Mouse (Mus musculus): ENCODE results near the gene Zfp90.

DNA sequence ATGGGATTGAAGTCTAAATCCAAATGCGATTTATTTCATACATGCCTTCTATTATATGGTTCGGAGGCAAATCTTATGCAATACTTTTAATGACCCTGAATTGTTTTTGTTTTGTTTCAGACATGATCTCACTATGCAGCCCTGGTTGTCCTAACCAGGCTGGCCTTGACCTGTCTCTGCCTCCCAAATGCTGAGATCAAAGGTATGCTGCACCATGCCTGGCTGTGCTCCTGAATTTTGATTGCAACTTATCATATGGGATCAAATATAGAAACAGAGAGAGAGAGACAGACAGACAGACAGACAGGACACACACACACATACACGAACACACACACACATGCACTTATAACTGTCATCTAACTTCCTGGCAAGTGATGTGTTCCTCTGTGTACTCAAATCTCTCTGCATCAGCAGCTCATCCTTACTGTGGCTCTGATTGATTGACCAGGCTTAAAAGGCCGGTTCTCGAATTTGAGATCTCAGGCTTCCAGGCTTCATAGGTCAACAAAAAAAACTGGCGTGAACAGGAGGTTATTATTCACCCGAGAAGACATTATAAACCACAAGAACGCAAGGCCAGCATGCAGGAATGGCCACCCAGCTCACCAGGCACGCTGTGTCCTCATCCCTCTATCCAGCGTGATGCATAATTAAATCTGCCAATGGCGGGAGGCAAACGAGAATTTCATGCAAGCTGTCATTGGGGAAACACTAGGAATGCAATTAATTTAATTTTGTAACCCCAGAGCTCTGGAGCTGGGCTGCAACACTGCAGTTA is 37.8 kb downstream of the Zfp90 start:
- TF ChIP-seq POLR2A (IDR thresholded peaks at IDR 0.05; ENCODE audit: control insufficient read depth, extremely low read depth, insufficient read depth, low read length, poor library complexity): no peak
- TF ChIP-seq CTCF (IDR thresholded peaks at IDR 0.05; ENCODE audit: borderline replicate concordance, control insufficient read depth, extremely low read depth, insufficient read depth, low read length, poor library complexity): no peak
